25 mouse cellular contexts compared by ENCODE assay signal in genomic region chr2:145477484-145477883, GRCm38 (mm10).
"Had no signal": no experiment of that assay in that cellular context is flagged by ENCODE, and none has a peak within 500 bp of the region (broad histone marks: within the 10 kb centered on the region; RNA-seq: fewer than 3 reads in every experiment).

No protein-coding gene starts in this region.

- H3K36me3 ChIP-seq: heart, embryonic 13.5 days; heart, embryonic 15.5 days; hindbrain, embryonic 13.5 days; hindbrain, embryonic 15.5 days; intestine, embryonic 15.5 days; limb, embryonic 12.5 days; liver, embryonic 13.5 days had no signal

- H3K4me1 ChIP-seq: heart, embryonic 13.5 days; heart, embryonic 15.5 days; hindbrain, embryonic 13.5 days; hindbrain, embryonic 15.5 days; intestine, embryonic 15.5 days; limb, embryonic 12.5 days; liver, embryonic 13.5 days had no signal

- H3K9me3 ChIP-seq: heart, embryonic 13.5 days; heart, embryonic 15.5 days; hindbrain, embryonic 13.5 days; hindbrain, embryonic 15.5 days; intestine, embryonic 15.5 days; limb, embryonic 12.5 days; liver, embryonic 13.5 days had no signal

- H3K27ac ChIP-seq: heart, adult 2 months; heart, embryonic 13.5 days; heart, embryonic 15.5 days; hindbrain, embryonic 13.5 days; hindbrain, embryonic 15.5 days; intestine, embryonic 15.5 days; layer of hippocampus, adult 2 months; left cerebral cortex, adult 2 months; limb, embryonic 12.5 days; liver, embryonic 13.5 days had no signal

- H3K9ac ChIP-seq: heart, embryonic 13.5 days; heart, embryonic 15.5 days; hindbrain, embryonic 13.5 days; hindbrain, embryonic 15.5 days; intestine, embryonic 15.5 days; limb, embryonic 12.5 days; liver, embryonic 13.5 days had no signal

- H3K4me3 ChIP-seq: heart, adult 2 months; heart, embryonic 13.5 days; heart, embryonic 15.5 days; hindbrain, embryonic 13.5 days; hindbrain, embryonic 15.5 days; intestine, embryonic 15.5 days; layer of hippocampus, adult 2 months; left cerebral cortex, adult 2 months; limb, embryonic 12.5 days; liver, embryonic 13.5 days had no signal

- ATAC-seq: inflammation-experienced regulatory T-cells, adult 6 months; intestine, embryonic 15.5 days; intestine, postnatal 0 days had no signal

- H3K4me2 ChIP-seq: heart, embryonic 11.5 days; heart, embryonic 13.5 days; heart, embryonic 15.5 days; hindbrain, embryonic 13.5 days; hindbrain, embryonic 15.5 days; intestine, embryonic 15.5 days; limb, embryonic 12.5 days; liver, embryonic 11.5 days; liver, embryonic 13.5 days had no signal

- DNase-seq: gastrocnemius, postnatal 14 days; gastrocnemius, postnatal 36 days; heart, adult 11 months; heart, adult 2 months; heart, postnatal 14 days; heart, postnatal 36 days; kidney, adult 18-20 months; kidney, adult 8-10 months; kidney, postnatal 10 days; kidney, postnatal 25 days; kidney, postnatal 4 days; liver; liver, embryonic 13.5 days had no signal

- H3K27me3 ChIP-seq: heart, embryonic 13.5 days; heart, embryonic 15.5 days; hindbrain, embryonic 13.5 days; hindbrain, embryonic 15.5 days; intestine, embryonic 15.5 days; limb, embryonic 12.5 days; liver, embryonic 13.5 days had no signal
